Mouse (Mus musculus) CD4-positive helper T cell, adult 2 months (primary cell): ENCODE measurements at regions not wholly inside any gene's neighbourhood (a gene's known extent, or its start where the extent isn't known, plus 50 kb on each side); places are given as distances from the start of the nearest gene placed in this dataset.

Experiments used
- DNase-seq: peaks from one replicate; pipeline ENCODE4 v3.0.0-alpha.2; 2012; ENCODE audit warnings: low read depth, missing footprints, low spot score

GRCm38 (mm10) chr2:174532671-174533363 is 59.9 kb upstream of the Prelid3b start:
- peak; percentile 24 for DNase-seq

- DNase-seq: no peak
Measured at GRCm38 (mm10) chr2:174540717-174541116, 67.8 kb upstream of the Prelid3b start.

GRCm38 (mm10) chr2:174547207-174547606 is 74.3 kb upstream of the Prelid3b start:
- DNase-seq: peak; percentile 29

- DNase-seq: no peak
Measured at GRCm38 (mm10) chr2:174547701-174548100, 74.8 kb upstream of the Prelid3b start.

- no peak for DNase-seq
Measured at GRCm38 (mm10) chr2:174548776-174549175, 75.9 kb upstream of the Prelid3b start.

GRCm38 (mm10) chr2:174555778-174556177 is 82.9 kb upstream of the Prelid3b start:
- DNase-seq: peak; percentile 43

- no peak for DNase-seq
Measured at GRCm38 (mm10) chr2:174561828-174562429, 81.4 kb upstream of the Zfp831 start.

- no peak for DNase-seq
Measured at GRCm38 (mm10) chr2:174563917-174564316, 79.4 kb upstream of the Zfp831 start.

- DNase-seq: no peak
Measured at GRCm38 (mm10) chr2:174564817-174565216, 78.5 kb upstream of the Zfp831 start.

- peak; percentile 81 for DNase-seq
Measured at GRCm38 (mm10) chr2:174565891-174566290, 77.4 kb upstream of the Zfp831 start.

GRCm38 (mm10) chr2:174566752-174567151 is 76.6 kb upstream of the Zfp831 start:
- DNase-seq: no peak

GRCm38 (mm10) chr2:174574804-174575507 is 68.4 kb upstream of the Zfp831 start:
- no peak for DNase-seq

GRCm38 (mm10) chr2:174575546-174575945 is 67.8 kb upstream of the Zfp831 start:
- no peak for DNase-seq

GRCm38 (mm10) chr2:174580906-174581703 is 62.2 kb upstream of the Zfp831 start:
- no peak for DNase-seq

- no peak for DNase-seq
Measured at GRCm38 (mm10) chr2:174584272-174584671, 59.1 kb upstream of the Zfp831 start.
